Mouse (Mus musculus) brain, embryonic 14.5 days (tissue): ENCODE data around the gene Olfr154.

Source experiments
- CTCF ChIP-seq: fragments of 200-500 bp; IDR thresholded peaks from 2 replicates; pipeline ENCODE4 v1.5.1; 2012; ENCODE audit warnings: inconsistent platforms, mild to moderate bottlenecking, moderate library complexity, borderline replicate concordance; ENCODE audit not compliant: insufficient read depth, insufficient read length; ENCODE audit errors: extremely low read depth
- POLR2A ChIP-seq: fragments of 200-500 bp; IDR thresholded peaks from 2 replicates; pipeline ENCODE4 v1.6.1; 2012; ENCODE audit warnings: mild to moderate bottlenecking, inconsistent platforms, borderline replicate concordance; ENCODE audit not compliant: poor library complexity, insufficient read depth, insufficient read length, severe bottlenecking; ENCODE audit errors: extremely low read depth

DNA sequence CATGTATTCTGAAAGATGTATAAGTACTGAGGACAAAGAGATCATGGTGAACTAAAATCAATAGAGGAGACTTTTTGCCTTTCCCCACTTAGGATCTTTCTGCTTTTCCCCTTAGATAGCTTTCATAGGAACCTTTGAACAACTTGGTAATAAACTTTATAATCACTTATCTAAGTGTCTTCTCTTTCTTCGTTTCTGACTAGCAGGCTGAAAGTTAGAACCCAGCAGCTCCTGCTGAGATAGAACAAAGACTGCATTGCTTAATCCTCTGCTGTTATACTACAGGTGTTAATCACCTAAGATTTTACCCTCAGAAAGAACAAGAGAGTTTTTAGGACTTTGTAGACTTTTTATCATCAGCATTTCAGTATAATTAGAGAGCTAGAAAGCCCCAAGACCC lies 46.9 kb upstream of the Olfr154 start:
- TF ChIP-seq CTCF = no peak
- no peak for TF ChIP-seq POLR2A
